Mouse (Mus musculus) kidney, postnatal 0 days (tissue): ENCODE data around the gene Ccr1l1. TPM values are rescaled to one million over a fixed set of nuclear protein-coding genes. Genes with fewer than 3 reads are reported as not detected.

Experiments
- ATAC-seq: fragments of 200-750 bp; cut with Nextera tagmentation; replicated peaks from 2 replicates; pipeline ENCODE4 v1.8.0; 2017; ENCODE audit warnings: low read depth, moderate number of reproducible peaks, moderate TSS enrichment, moderate library complexity; ENCODE audit not compliant: low FRiP score
- DNase-seq: peaks from one replicate; pipeline ENCODE4 v3.0.0-alpha.2; 2016; ENCODE audit warnings: low spot score
- H3K27ac ChIP-seq: fragments of 300-500 bp; sonication (generic); 2 replicates; pipeline ENCODE4 v1.5.1; 2014; ENCODE audit warnings: mild to moderate bottlenecking
- H3K27me3 ChIP-seq: fragments of 300-500 bp; sonication (generic); 2 replicates; pipeline ENCODE4 v1.6.1; 2014; ENCODE audit warnings: low read length, mixed read lengths; ENCODE audit not compliant: insufficient read depth
- H3K36me3 ChIP-seq: fragments of 300-500 bp; sonication (generic); 2 replicates; pipeline ENCODE4 v1.6.1; 2014; ENCODE audit warnings: low read length, mixed read lengths; ENCODE audit not compliant: insufficient read depth
- H3K4me1 ChIP-seq: fragments of 300-500 bp; sonication (generic); replicated peaks from 2 replicates; pipeline ENCODE4 v1.6.1; 2014; ENCODE audit warnings: antibody characterized with exemption, low read length, mixed read lengths; ENCODE audit not compliant: insufficient read depth
- H3K4me2 ChIP-seq: fragments of 300-500 bp; sonication (generic); 2 replicates; pipeline ENCODE4 v1.6.1; 2014; ENCODE audit warnings: mild to moderate bottlenecking, low read length, moderate library complexity, mixed read lengths
- H3K4me3 ChIP-seq: fragments of 300-500 bp; sonication (generic); replicated peaks from 2 replicates; pipeline ENCODE4 v1.5.1; 2014; ENCODE audit warnings: low read depth, low read length
- H3K9ac ChIP-seq: fragments of 300-500 bp; sonication (generic); 2 replicates; pipeline ENCODE4 v1.6.1; 2014; ENCODE audit warnings: low read depth, low read length
- H3K9me3 ChIP-seq: fragments of 300-500 bp; sonication (generic); replicated peaks from 2 replicates; pipeline ENCODE4 v1.6.1; 2016; ENCODE audit warnings: low read length, inconsistent platforms, mixed read lengths
- CTCF ChIP-seq: IDR thresholded peaks from 2 replicates; pipeline ENCODE4 v1.5.1; 2016; ENCODE audit warnings: antibody characterized with exemption, low read depth, mild to moderate bottlenecking, moderate library complexity
- WGBS: fragments of 180-500 bp; shearing (Covaris S2); extraction: QIAGEN DNeasy Blood & Tissue Kit; methylation state at CpG from one replicate; pipeline ENCODE4 v1.1.7; 2014; 5-methylcytosine and 5-hydroxymethylcytosine counted together
- polyA plus RNA-seq: library from polyadenylated mRNA; unstranded; fragments of >200 nt; fragmentation: Nextera tagmentation; extraction: Ambion mirVana; gene quantifications from 2 replicates; pipeline ENCODE4 v1.2.1, GENCODE M21; 2015

Ccr1l1 gene
- polyA plus RNA-seq, 1 experiment from 2014 or later = not detected

DNA sequence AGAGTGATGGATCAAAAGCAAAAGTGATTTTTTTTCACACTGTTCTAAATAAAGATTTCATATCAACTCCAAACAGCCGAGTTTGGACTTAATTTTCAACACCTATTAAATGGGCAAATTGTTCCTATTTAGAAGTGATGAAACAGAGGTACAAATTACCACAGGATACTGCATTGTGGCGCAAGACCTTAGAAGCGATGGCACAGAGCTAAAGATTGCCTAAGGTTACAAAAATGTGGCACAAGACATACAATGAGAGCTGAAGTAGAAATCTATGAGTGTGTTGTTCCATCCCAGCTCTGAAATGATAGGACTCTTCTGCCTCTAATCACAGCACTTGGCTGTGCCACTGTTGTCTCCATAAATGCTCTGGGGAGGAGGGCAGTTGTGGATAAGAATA is 13.4 kb downstream of the Ccr1l1 start:
- WGBS = 75% methylated on average over 3 of the region's 3 CpGs
- Histone ChIP-seq H3K9me3 (no peaks in the 10 kb centered on the region), H3K36me3 (no peaks in the 10 kb centered on the region), H3K27me3 (no peaks in the 10 kb centered on the region), H3K4me1 (no peaks in the 10 kb centered on the region), H3K4me3 (no peak overlapping the region), H3K4me2 (no peak overlapping the region), H3K9ac (no peak overlapping the region), H3K27ac (no peak overlapping the region)
- DNase-seq (no peak), ATAC-seq (no peak)
- TF ChIP-seq CTCF = no peak

DNA sequence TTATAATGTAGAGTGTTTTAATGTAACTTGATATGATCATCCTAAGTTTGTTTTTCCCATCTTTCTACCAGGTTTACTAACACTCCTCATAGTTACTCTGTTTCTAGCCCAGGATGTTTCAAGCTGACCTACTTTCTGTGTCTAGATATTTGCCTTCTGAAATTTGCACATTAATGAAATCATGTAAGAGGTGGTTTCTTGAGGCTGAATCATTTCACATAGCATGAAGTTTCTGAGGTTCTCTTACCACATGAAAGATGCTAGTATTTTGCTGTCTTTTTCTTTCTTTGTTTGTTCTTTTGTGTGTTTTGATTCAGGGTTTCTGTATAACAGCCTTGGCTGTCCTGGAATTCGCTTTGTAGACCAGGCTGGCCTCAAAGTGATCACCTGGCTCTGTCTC is 18.0 kb downstream of the Ccr1l1 start:
- H3K9ac ChIP-seq = no peak overlapping the region
- H3K4me3 ChIP-seq = no peak overlapping the region
- no peak for DNase-seq
- 64% methylated on average over 1 of the region's 1 CpGs for WGBS
- H3K27me3 ChIP-seq = no peaks in the 10 kb centered on the region
- TF ChIP-seq CTCF = no peak
- no peak overlapping the region for H3K27ac ChIP-seq
- H3K4me2 ChIP-seq = no peak overlapping the region
- no peaks in the 10 kb centered on the region for H3K9me3 ChIP-seq
- no peak for ATAC-seq
- H3K36me3 ChIP-seq = no peaks in the 10 kb centered on the region
- H3K4me1 ChIP-seq = no peaks in the 10 kb centered on the region

DNA sequence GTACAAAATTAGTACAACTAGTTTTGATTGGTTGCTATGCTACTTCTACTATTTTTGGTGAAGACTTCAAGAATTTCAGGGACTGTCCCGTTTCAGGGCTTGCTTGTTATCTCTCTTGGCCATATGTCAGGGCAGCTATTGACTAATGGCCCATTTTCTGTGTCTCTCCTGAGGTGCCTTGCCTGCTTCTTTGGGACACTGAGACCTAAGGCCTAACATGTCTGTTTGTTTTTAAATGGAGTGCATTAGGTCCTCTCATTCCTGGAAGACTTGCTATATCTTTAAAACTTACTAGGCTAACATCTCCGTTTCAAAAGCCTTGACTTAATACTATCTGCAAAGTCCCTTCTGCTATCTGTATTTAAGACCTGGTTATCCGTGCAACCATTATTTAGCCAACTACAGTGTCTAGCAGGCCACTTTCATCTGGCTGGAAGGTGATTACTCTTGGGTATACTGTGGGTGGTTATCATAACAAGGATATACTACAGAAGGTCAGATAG is 20.2 kb downstream of the Ccr1l1 start:
- no peaks in the 10 kb centered on the region for H3K27me3 ChIP-seq
- no peaks in the 10 kb centered on the region for H3K9me3 ChIP-seq
- H3K9ac ChIP-seq = no peak overlapping the region
- DNase-seq (no peak), ATAC-seq (no peak)
- no peak for TF ChIP-seq CTCF
- no peaks in the 10 kb centered on the region for H3K4me1 ChIP-seq
- H3K27ac ChIP-seq = no peak overlapping the region
- H3K4me3 ChIP-seq = no peak overlapping the region
- H3K36me3 ChIP-seq = no peaks in the 10 kb centered on the region
- WGBS = 68% methylated on average over 3 of the region's 3 CpGs
- no peak overlapping the region for H3K4me2 ChIP-seq

DNA sequence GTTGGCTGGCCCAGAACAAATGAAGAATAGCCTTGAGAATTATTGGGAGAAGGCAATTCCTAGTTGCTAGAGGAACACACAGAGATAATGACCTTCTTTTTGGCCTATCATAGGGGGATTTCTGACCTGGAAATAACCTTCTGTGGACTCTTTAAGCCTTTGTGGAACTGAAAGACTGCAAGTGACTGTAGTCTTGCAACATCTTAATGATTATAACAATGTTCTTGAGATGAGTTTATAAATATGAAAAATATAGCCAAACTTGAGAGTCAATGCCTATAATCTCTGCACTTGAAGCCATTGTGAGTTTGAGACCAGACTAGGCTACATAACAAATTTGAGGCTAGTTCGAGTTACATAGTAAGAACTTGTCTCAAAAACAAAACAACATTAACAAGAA is 21.3 kb downstream of the Ccr1l1 start:
- Histone ChIP-seq H3K9me3 (no peaks in the 10 kb centered on the region), H3K4me2 (no peak overlapping the region), H3K27me3 (no peaks in the 10 kb centered on the region), H3K9ac (no peak overlapping the region), H3K4me3 (no peak overlapping the region), H3K4me1 (no peaks in the 10 kb centered on the region), H3K27ac (no peak overlapping the region), H3K36me3 (no peaks in the 10 kb centered on the region)
- no peak for TF ChIP-seq CTCF
- ATAC-seq = no peak
- WGBS = 76% methylated on average over 1 of the region's 1 CpGs
- no peak for DNase-seq

DNA sequence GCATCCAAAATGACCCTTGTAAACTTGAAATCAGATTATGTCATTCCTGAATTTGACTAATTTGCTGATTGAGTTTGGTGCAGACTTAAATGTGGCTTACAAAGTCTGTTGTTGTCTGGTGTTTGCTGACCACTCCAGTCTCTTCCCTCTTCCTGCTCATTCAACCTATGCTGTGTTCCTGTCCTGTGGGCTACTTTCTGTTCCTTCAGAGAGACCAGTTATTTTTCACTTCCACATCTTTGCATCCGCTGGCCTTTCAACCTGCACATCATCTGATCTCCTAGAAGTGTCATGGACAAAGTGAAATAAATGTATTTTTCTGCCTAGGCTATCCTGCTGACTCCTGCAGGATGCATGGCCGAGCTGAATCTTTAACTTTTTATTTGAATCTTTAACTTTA is 24.7 kb downstream of the Ccr1l1 start:
- Histone ChIP-seq H3K27ac (no peak overlapping the region), H3K9me3 (no peaks in the 10 kb centered on the region), H3K4me2 (no peak overlapping the region), H3K27me3 (no peaks in the 10 kb centered on the region), H3K36me3 (no peaks in the 10 kb centered on the region), H3K4me3 (no peak overlapping the region), H3K4me1 (no peaks in the 10 kb centered on the region), H3K9ac (no peak overlapping the region)
- WGBS = 70% methylated on average over 2 of the region's 2 CpGs
- DNase-seq (no peak), ATAC-seq (no peak)
- no peak for TF ChIP-seq CTCF

DNA sequence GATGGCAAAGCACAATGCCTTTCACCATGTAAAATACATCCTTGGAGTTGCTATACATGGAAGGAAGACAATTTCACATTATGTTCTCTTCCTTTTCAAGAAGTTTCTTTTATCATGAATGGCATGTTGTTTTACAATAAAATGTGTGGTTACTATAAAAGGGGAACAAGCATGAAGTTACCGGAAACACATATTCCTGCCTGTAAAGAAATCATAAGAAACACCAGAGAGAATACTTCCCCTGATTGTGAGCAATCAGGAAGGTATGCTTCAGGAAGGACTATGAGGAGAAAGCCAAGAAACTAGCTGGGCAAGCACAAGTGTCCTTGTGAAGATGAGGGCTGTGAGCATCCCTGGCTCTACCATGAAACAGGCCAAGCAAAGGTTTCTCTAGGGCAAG is 27.0 kb downstream of the Ccr1l1 start:
- WGBS = 78% methylated on average over 1 of the region's 1 CpGs
- Histone ChIP-seq H3K4me1 (no peaks in the 10 kb centered on the region), H3K4me2 (no peak overlapping the region), H3K27me3 (no peaks in the 10 kb centered on the region), H3K4me3 (no peak overlapping the region), H3K36me3 (no peaks in the 10 kb centered on the region), H3K27ac (no peak overlapping the region), H3K9ac (no peak overlapping the region), H3K9me3 (no peaks in the 10 kb centered on the region)
- TF ChIP-seq CTCF = no peak
- ATAC-seq (no peak), DNase-seq (no peak)

DNA sequence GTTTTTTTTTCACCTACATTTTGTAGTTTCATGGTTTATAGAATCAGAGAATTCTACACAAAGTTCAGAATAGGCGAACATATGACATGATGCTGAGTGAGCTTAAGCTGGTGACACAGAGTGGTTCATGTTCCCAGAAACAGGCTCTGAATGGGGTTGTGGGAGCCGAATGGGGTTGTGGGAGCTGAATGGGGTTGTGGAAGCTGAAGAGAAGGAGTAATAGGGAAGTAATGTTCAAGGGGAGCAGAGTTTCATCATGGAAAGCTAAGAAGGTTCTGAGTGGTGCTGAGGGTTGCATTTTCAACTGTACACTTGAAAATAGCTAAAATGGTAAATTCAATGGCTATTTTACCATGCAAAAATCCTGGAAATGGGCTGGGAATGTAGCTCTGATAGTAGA is 28.8 kb downstream of the Ccr1l1 start:
- no peak overlapping the region for H3K27ac ChIP-seq
- H3K27me3 ChIP-seq = no peaks in the 10 kb centered on the region
- H3K9me3 ChIP-seq = no peaks in the 10 kb centered on the region
- H3K4me3 ChIP-seq = no peak overlapping the region
- H3K36me3 ChIP-seq = no peaks in the 10 kb centered on the region
- no peak for ATAC-seq
- 83% methylated on average over 2 of the region's 2 CpGs for WGBS
- no peak overlapping the region for H3K9ac ChIP-seq
- no peak overlapping the region for H3K4me2 ChIP-seq
- DNase-seq = no peak
- TF ChIP-seq CTCF = no peak
- no peaks in the 10 kb centered on the region for H3K4me1 ChIP-seq
